Comparison of ENCODE assay signal across 15 mouse cellular contexts in genomic region chr2:125496696-125497095, GRCm38 (mm10). TPM values are rescaled to one million over a fixed set of nuclear protein-coding genes. Genes with fewer than 3 reads are reported as not detected.
DNase-seq lines count a peak whose midpoint lies in the region; ATAC-seq lines count a peak whose summit lies in the region.
"Had no signal": no experiment of that assay in that cellular context is flagged by ENCODE, and none has a peak within 500 bp of the region (broad histone marks: within the 10 kb centered on the region; RNA-seq: fewer than 3 reads in every experiment).

No protein-coding gene starts in this region.

- no peaks in the 10 kb centered on the region for H3K27me3 ChIP-seq in hindbrain, embryonic 16.5 days (replicated peaks; ENCODE audit: control insufficient read depth, insufficient read depth, low read length)
- no peaks in the 10 kb centered on the region for H3K27me3 ChIP-seq in hindbrain, embryonic 12.5 days
- H3K27me3 ChIP-seq: limb, embryonic 15.5 days had no signal

- intact Hi-C loops in left cerebral cortex, postnatal 4 days (cut with DNase I): no loop called here

- H3K4me1 ChIP-seq in hindbrain, embryonic 16.5 days (ENCODE audit: control insufficient read depth, insufficient read depth, low read depth, low read length): no peaks in the 10 kb centered on the region
- H3K4me1 ChIP-seq in hindbrain, embryonic 12.5 days: no peaks in the 10 kb centered on the region
- H3K4me1 ChIP-seq: hindbrain, embryonic 10.5 days had no signal

- H3K9me3 ChIP-seq in hindbrain, embryonic 16.5 days (ENCODE audit: control insufficient read depth, low read length): no peaks in the 10 kb centered on the region
- H3K9me3 ChIP-seq in hindbrain, embryonic 12.5 days (replicated peaks): no peaks in the 10 kb centered on the region
- H3K9me3 ChIP-seq: limb, embryonic 15.5 days had no signal

- ATAC-seq in cerebellum, adult (ENCODE audit: insufficient number of reproducible peaks, low FRiP score, low TSS enrichment): 0 out of 2 replicates have a peak, but pooled peaks have one; percentile 22
- ATAC-seq in hindbrain, embryonic 16.5 days: peak; percentile 30; the same call in 1 of the 2 replicates
- ATAC-seq in hindbrain, embryonic 12.5 days (ENCODE audit: low FRiP score): no peak
- ATAC-seq in common myeloid progenitor, adult 5-6 weeks (replicated peaks; ENCODE audit: low read depth, poor library complexity, severe bottlenecking): 0 out of 2 replicates have a peak, but pooled peaks have one; percentile 16
- ATAC-seq: intestine, postnatal 0 days had no signal

- no peak for DNase-seq in cerebellum, adult 9-10 months
- DNase-seq in left cerebral cortex, postnatal 4 days: peak; percentile 71
- DNase-seq in left cerebral cortex, adult 11 months (ENCODE audit: low spot score): no peak
- no peak for DNase-seq in frontal cortex, adult 2 months (ENCODE audit: extremely low spot score in 1 of 2, low spot score in 1 of 2)
- DNase-seq: lung, adult 2 months; thymus, postnatal 36 days had no signal

- H3K4me2 ChIP-seq in hindbrain, embryonic 16.5 days (ENCODE audit: low read length): no peak overlapping the region
- no peak overlapping the region for H3K4me2 ChIP-seq in hindbrain, embryonic 12.5 days (replicated peaks)
- H3K4me2 ChIP-seq: limb, embryonic 15.5 days had no signal

- no peak overlapping the region for H3K27ac ChIP-seq in hindbrain, embryonic 16.5 days (ENCODE audit: low read depth, low read length)
- no peak overlapping the region for H3K27ac ChIP-seq in hindbrain, embryonic 12.5 days
- H3K27ac ChIP-seq: hindbrain, embryonic 10.5 days; limb, embryonic 15.5 days had no signal

- no peak overlapping the region for H3K4me3 ChIP-seq in hindbrain, embryonic 16.5 days (ENCODE audit: low read length)
- no peak overlapping the region for H3K4me3 ChIP-seq in hindbrain, embryonic 12.5 days
- H3K4me3 ChIP-seq: hindbrain, embryonic 10.5 days; limb, embryonic 15.5 days; megakaryocyte, embryonic 14.5 days had no signal

- no peak overlapping the region for H3K9ac ChIP-seq in hindbrain, embryonic 16.5 days (ENCODE audit: low read depth, low read length)
- no peak overlapping the region for H3K9ac ChIP-seq in hindbrain, embryonic 12.5 days
- H3K9ac ChIP-seq: limb, embryonic 15.5 days had no signal

- 88% methylated on average over 5 of the region's 5 CpGs for WGBS in hindbrain, embryonic 16.5 days
- 89% methylated on average over 5 of the region's 5 CpGs for WGBS in hindbrain, embryonic 12.5 days

- no peaks in the 10 kb centered on the region for H3K36me3 ChIP-seq in hindbrain, embryonic 16.5 days (ENCODE audit: control insufficient read depth, insufficient read depth, low read length)
- no peaks in the 10 kb centered on the region for H3K36me3 ChIP-seq in hindbrain, embryonic 12.5 days

RNA-seq across cellular contexts. Expression of gene Gm9913, which starts 8.2 kb away (rescaled TPM):
- 0.08 and 0.10 TPM in 2 replicates for polyA plus RNA-seq in hindbrain, embryonic 16.5 days (2015; fragmentation: Nextera tagmentation; extraction: Ambion mirVana)
- polyA plus RNA-seq in hindbrain, embryonic 12.5 days (2016; fragmentation: Nextera tagmentation; extraction: Ambion mirVana): 0.34 and 0.36 TPM in 2 replicates
- under 1 TPM; 0.24 to 0.40 TPM for total RNA-seq in left cerebral cortex, postnatal 4 days (2021)
- total RNA-seq in common myeloid progenitor, adult 5-6 weeks (2017): not detected in 2 replicates
- polyA plus RNA-seq in frontal cortex, adult 2 months (2012; rRNA removed): 0.04 and 0.13 TPM in 2 replicates
- total RNA-seq: monocyte, adult 5-6 weeks had no signal

RNA-seq across cellular contexts. Expression of gene Fbn1, which starts 11.1 kb away (rescaled TPM):
- 2.1 and 3.6 TPM in 2 replicates for polyA plus RNA-seq in hindbrain, embryonic 16.5 days (2015; fragmentation: Nextera tagmentation; extraction: Ambion mirVana)
- 14.8 and 18.7 TPM in 2 replicates for polyA plus RNA-seq in hindbrain, embryonic 12.5 days (2016; fragmentation: Nextera tagmentation; extraction: Ambion mirVana)
- 10 to 100 TPM; 17.4 to 18.3 TPM for total RNA-seq in left cerebral cortex, postnatal 4 days (2021)
- 0.15 and 0.59 TPM in 2 replicates for total RNA-seq in common myeloid progenitor, adult 5-6 weeks (2017)
- polyA plus RNA-seq in frontal cortex, adult 2 months (2012; rRNA removed): 1.6 and 1.7 TPM in 2 replicates
- total RNA-seq: monocyte, adult 5-6 weeks had no signal
